Mouse (Mus musculus) cortical plate, adult 2 months (tissue): ENCODE data around the gene Fbxw11.

Experiments used
- CTCF ChIP-seq: fragments of 200-500 bp; IDR thresholded peaks from 2 replicates; pipeline ENCODE4 v1.5.1; 2011; ENCODE audit warnings: mild to moderate bottlenecking, control low read depth, low read length; ENCODE audit not compliant: insufficient read depth; ENCODE audit errors: extremely low read depth
- POLR2A ChIP-seq: fragments of 200-500 bp; IDR thresholded peaks from 2 replicates; pipeline ENCODE4 v1.6.1; 2011; ENCODE audit warnings: mild to moderate bottlenecking, low read length, control low read depth; ENCODE audit not compliant: insufficient read depth; ENCODE audit errors: extremely low read depth

GRCm38 (mm10) chr11:32640617-32641016 is 1.9 kb upstream of the Fbxw11 start:
- TF ChIP-seq CTCF, result no peak
- TF ChIP-seq POLR2A, result no peak
